Mouse (Mus musculus) CD8-positive naive resting alpha-beta T cell, adult 2 months (primary cell): ENCODE data around the gene Olfr1371.

Experiments
- DNase-seq, 2 experiments: peaks; one replicate each; pipeline ENCODE4 v3.0.0; 2022; ENCODE audit warnings: low read depth in 2 of 2, low spot score in 2 of 2

Olfr1371 gene

GRCm38 (mm10) chr11:52213887-52214286 is at the start of gene Olfr1371:
Gene Olfr1371 (minus strand): TSS chr11:52213987.
- DNase-seq, result no peak

- peak in 1 of 2 experiments; percentile 2 for DNase-seq
Observed at GRCm38 (mm10) chr11:52262338-52262737, 48.6 kb upstream of the Olfr1371 start.

- DNase-seq, result peak in 1 of 2 experiments; percentile 71
Observed at GRCm38 (mm10) chr11:52261937-52262336, 48.1 kb upstream of the Olfr1371 start.

GRCm38 (mm10) chr11:52260878-52261277 is 47.1 kb upstream of the Olfr1371 start:
- peak in 1 of 2 experiments; percentile 2 for DNase-seq

- peak; percentile 2 to 5 for DNase-seq
Observed at GRCm38 (mm10) chr11:52258711-52259110, 44.9 kb upstream of the Olfr1371 start.

- no peak for DNase-seq
Observed at GRCm38 (mm10) chr11:52257376-52257775, 43.6 kb upstream of the Olfr1371 start.

GRCm38 (mm10) chr11:52255077-52255476 is 41.3 kb upstream of the Olfr1371 start:
- DNase-seq, result peak in 1 of 2 experiments; percentile 4

- DNase-seq, result no peak
Observed at GRCm38 (mm10) chr11:52253674-52254375, 40.0 kb upstream of the Olfr1371 start.

GRCm38 (mm10) chr11:52252692-52253091 is 38.9 kb upstream of the Olfr1371 start:
- no peak for DNase-seq

GRCm38 (mm10) chr11:52251770-52252169 is 38.0 kb upstream of the Olfr1371 start:
- no peak for DNase-seq

- no peak for DNase-seq
Observed at GRCm38 (mm10) chr11:52249452-52249851, 35.7 kb upstream of the Olfr1371 start.

GRCm38 (mm10) chr11:52240898-52241542 is 27.2 kb upstream of the Olfr1371 start:
- DNase-seq, result no peak

GRCm38 (mm10) chr11:52234509-52234908 is 20.7 kb upstream of the Olfr1371 start:
- no peak for DNase-seq

- no peak for DNase-seq
Observed at GRCm38 (mm10) chr11:52233906-52234305, 20.1 kb upstream of the Olfr1371 start.

GRCm38 (mm10) chr11:52233043-52233653 is 19.4 kb upstream of the Olfr1371 start:
- no peak for DNase-seq

- peak; percentile 89 to 90 for DNase-seq
Observed at GRCm38 (mm10) chr11:52231606-52232541, 18.1 kb upstream of the Olfr1371 start, which contains the start of gene Skp1a. Gene Skp1a (plus strand): TSS chr11:52231995.

GRCm38 (mm10) chr11:52230694-52231093 is 16.9 kb upstream of the Olfr1371 start:
- no peak for DNase-seq

GRCm38 (mm10) chr11:52228722-52229448 is 15.1 kb upstream of the Olfr1371 start:
- no peak for DNase-seq

- DNase-seq, result no peak
Observed at GRCm38 (mm10) chr11:52227466-52228226, 13.9 kb upstream of the Olfr1371 start.

GRCm38 (mm10) chr11:52227053-52227452 is 13.3 kb upstream of the Olfr1371 start:
- no peak for DNase-seq
